Mouse (Mus musculus): ENCODE measurements around the gene Actl9.

Actl9 gene

GRCm38 (mm10) chr17:33432019-33432946 is at the start of gene Actl9:
TSS of gene Actl9 (plus strand) at chr17:33432896.
- TF ChIP-seq GATA4 (IDR thresholded peaks at IDR 0.05; ENCODE audit: insufficient replicate concordance, low read length) = no peak

DNA sequence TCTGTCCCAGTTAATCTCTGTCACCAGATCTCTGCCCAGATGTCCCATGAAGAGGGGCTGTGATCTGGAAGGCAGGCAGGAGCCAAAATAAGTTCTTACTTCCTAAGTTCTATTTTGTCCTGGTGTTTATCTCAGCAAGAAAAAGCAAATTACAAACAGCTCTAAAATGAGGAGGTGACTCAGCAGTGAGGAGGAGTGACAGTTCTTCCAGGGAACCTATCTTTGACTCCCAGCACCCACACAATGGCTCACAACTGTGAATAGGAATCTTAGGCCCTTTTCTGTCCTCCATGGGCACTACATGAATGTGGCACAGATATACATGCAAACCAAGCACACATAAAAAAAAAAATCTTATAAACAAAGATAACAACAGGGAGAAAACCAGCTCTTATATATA is 47.0 kb upstream of the Actl9 start:
- no peak for TF ChIP-seq GATA4 (IDR thresholded peaks at IDR 0.05; ENCODE audit: insufficient replicate concordance, low read length)

DNA sequence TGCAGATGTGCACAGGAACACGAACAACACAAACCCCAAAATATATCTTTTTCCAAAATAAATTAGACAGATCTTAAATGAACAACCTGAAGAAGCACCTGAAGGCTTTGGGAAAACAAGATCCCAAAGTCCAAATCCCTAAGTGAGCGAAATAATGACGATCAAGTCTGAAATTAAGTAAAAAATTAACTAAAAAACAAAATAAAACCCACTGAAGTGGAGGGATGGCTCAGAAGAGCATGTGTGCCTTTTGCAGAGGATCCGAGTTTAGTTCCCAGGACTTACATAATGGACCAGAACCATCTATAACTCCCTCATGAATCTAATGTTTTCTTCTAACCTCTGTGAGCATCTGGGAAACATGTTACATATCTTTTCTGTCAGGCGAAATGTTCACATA is 40.4 kb upstream of the Actl9 start:
- TF ChIP-seq GATA4 (IDR thresholded peaks at IDR 0.05; ENCODE audit: insufficient replicate concordance, low read length) = no peak

DNA sequence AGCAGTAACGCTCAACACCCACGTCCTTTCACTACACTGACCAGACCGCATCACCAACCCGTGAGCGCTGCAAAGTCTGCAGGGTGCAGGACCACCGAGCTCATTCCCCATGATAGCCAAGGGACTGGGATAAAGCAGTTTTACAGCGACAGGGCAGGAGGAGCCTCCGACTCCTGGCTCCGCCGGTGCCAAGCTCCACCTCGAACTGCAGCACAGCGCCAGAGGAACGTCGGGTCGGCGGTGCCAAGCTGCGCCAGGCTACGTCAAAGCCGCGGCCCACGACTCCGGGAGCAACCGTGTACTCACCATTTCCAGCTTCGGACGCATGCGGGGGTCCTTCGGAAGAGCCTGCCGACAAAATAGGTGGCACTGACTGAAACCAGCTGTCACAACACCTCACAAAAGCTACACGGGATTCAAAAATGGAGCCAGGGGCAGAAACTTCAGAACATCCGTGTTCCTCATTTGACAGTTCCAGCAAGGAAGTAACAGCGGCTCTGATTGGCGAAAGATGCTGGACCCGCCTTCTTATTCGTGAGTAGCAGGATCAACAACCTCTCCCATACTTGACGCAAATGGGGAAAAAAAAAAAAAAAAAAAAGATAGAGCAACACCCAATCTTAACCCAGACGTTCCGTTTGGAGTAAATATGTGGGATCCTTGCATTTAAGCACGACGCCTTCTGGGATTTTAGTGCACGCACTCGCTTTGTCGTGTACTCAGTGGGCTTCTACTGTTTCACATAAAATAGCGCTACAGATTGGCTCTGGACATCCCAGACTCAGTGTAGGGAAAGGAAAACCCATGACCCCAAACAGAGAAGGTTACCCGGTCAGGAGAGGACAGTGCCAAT is 38.3 kb upstream of the Actl9 start, which contains the start of gene Zfp101:
Gene Zfp101 (minus strand): TSS at position 460 of the 853 bp plus-strand sequence.
- TF ChIP-seq GATA4 (IDR thresholded peaks at IDR 0.05; ENCODE audit: insufficient replicate concordance, low read length) = peak; percentile 1; the same call in 1 of the 2 replicates

DNA sequence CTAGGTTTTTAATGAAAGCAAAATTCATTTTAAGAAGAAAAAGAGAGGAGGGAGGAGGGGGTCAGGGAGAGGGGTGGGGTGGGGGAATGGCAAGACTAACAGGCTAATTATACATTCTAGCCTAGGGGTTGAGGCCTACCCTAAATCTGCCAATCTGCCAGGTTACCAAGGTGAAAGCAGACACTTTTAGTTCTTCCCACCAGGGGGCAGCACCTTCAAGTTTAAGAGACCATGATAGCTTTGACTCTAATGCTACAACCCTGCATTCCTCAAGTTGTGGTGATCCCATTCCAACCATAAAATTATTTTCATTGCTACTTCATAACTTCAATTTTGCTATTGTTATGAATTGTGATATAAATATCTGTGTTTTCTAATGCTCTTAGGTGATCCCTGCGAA is 6.5 kb downstream of the Actl9 start:
- no peak for TF ChIP-seq GATA4 (IDR thresholded peaks at IDR 0.05; ENCODE audit: insufficient replicate concordance, low read length)

DNA sequence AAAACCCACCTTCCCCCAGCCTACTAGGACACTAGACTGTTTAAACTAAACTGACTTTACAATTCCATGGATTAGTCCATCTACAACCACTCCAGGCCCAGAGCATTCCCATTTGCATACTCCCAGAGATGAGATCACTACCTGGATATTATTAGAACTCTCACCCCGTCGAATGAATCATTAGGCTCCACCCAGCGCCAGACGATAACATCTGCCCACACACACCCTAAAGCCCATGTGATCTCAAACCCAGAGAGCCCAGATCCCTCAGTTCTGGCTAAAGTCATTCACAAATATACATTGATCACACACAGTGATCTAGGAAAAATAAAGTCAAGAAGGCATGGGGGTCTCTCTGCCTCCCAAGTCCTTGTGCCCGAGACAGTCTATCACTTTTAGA is 7.2 kb downstream of the Actl9 start:
- TF ChIP-seq GATA4 (IDR thresholded peaks at IDR 0.05; ENCODE audit: insufficient replicate concordance, low read length) = no peak

- no peak for TF ChIP-seq GATA4 (IDR thresholded peaks at IDR 0.05; ENCODE audit: insufficient replicate concordance, low read length)
These were observed 8.5 kb downstream of the Actl9 start for GRCm38 (mm10) chr17:33441159-33441558.

DNA sequence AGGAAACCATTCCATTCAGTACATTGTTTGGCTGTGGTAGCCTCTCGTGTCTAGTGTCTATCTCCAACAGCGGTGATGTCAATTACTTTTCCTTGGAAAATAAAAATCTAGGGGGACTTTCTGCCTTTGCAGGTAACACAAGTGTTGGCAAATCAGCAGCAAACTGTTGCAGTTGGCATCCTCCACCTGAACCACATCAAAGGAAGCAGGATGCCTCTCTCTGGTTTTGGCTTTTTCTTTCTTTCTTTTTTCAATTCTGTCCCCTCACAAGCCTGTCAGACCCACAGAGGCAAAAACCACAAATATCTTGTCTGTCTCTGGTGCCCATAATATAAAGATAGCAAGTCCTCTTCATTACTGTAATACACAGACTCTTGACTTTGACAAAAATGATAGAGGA is 23.9 kb downstream of the Actl9 start:
- no peak for TF ChIP-seq GATA4 (IDR thresholded peaks at IDR 0.05; ENCODE audit: insufficient replicate concordance, low read length)

DNA sequence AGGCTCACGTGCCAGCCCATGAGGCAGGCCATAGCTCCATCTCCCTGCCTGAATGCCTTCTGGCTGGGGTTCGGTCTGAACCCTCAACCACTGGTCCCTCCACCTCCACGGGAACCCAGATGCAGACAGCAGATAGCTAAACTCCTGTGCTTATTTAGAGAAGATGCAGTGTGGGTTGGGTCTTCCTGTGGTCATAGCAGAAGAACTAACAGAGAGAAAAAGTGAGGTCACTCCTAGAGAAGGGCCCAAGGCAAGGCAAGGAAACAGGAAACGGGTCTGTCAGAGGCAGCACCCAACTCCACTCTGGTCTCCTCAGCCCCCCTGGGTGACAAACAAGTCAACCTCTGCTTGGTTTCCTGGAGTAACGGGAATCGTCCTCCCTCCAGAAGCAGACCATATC is 38.5 kb downstream of the Actl9 start:
- no peak for TF ChIP-seq GATA4 (IDR thresholded peaks at IDR 0.05; ENCODE audit: insufficient replicate concordance, low read length)

All from liver, adult (tissue).